Mouse (Mus musculus) kidney, postnatal 14 days (tissue): ENCODE measurements at regions not wholly inside any gene's neighbourhood (a gene's known extent, or its start where the extent isn't known, plus 50 kb on each side); places are given as distances from the start of the nearest gene placed in this dataset.

Experiments
- DNase-seq: peaks from one replicate; pipeline ENCODE4 v3.0.0; 2022; ENCODE audit warnings: mixed read lengths

- peak; percentile 36 for DNase-seq
These were observed 98.1 kb downstream of the Kdr start for GRCm38 (mm10) chr5:75880088-75880684.

- DNase-seq, result peak; percentile 62
These were observed 99.9 kb downstream of the Kdr start for GRCm38 (mm10) chr5:75878361-75878760.

- DNase-seq, result no peak
These were observed 100.7 kb downstream of the Kdr start for GRCm38 (mm10) chr5:75877609-75877971.

GRCm38 (mm10) chr5:75876871-75877608, 101.2 kb downstream of the Kdr start:
- DNase-seq, result peak; percentile 61

- DNase-seq, result peak; percentile 76
These were observed 107.1 kb downstream of the Kdr start for GRCm38 (mm10) chr5:75871120-75871519.

- no peak for DNase-seq
These were observed 107.6 kb downstream of the Kdr start for GRCm38 (mm10) chr5:75870666-75871065.

- DNase-seq, result no peak
These were observed 108.7 kb downstream of the Kdr start for GRCm38 (mm10) chr5:75869535-75869934.

- DNase-seq, result no peak
These were observed 113.2 kb downstream of the Kdr start for GRCm38 (mm10) chr5:75865096-75865495.

- no peak for DNase-seq
These were observed 114.9 kb downstream of the Kdr start for GRCm38 (mm10) chr5:75863358-75863757.

GRCm38 (mm10) chr5:75862630-75862991, 115.6 kb downstream of the Kdr start:
- DNase-seq, result peak; percentile 67

GRCm38 (mm10) chr5:75861916-75862629, 116.2 kb downstream of the Kdr start:
- DNase-seq, result no peak

- DNase-seq, result no peak
These were observed 118.9 kb downstream of the Kdr start for GRCm38 (mm10) chr5:75859316-75859836.

GRCm38 (mm10) chr5:75850855-75851254, 127.4 kb downstream of the Kdr start:
- DNase-seq, result no peak

GRCm38 (mm10) chr5:75847966-75848365, 130.3 kb downstream of the Kdr start:
- no peak for DNase-seq

- no peak for DNase-seq
These were observed 130.9 kb downstream of the Kdr start for GRCm38 (mm10) chr5:75847341-75847740.

GRCm38 (mm10) chr5:75846016-75846415, 132.2 kb downstream of the Kdr start:
- no peak for DNase-seq

- no peak for DNase-seq
These were observed 134.5 kb downstream of the Kdr start for GRCm38 (mm10) chr5:75843807-75844206.

- DNase-seq, result no peak
These were observed 137.8 kb downstream of the Kdr start for GRCm38 (mm10) chr5:75840421-75840820.

GRCm38 (mm10) chr5:75835556-75835961, 142.7 kb downstream of the Kdr start:
- peak; percentile 81 for DNase-seq

- peak; percentile 57 for DNase-seq
These were observed 143.3 kb downstream of the Kdr start for GRCm38 (mm10) chr5:75834766-75835555.

GRCm38 (mm10) chr5:75832341-75832740, 145.9 kb downstream of the Kdr start:
- no peak for DNase-seq

- peak; percentile 41 for DNase-seq
These were observed 148.2 kb downstream of the Kdr start for GRCm38 (mm10) chr5:75829850-75830625.
